Mouse (Mus musculus): Measurements from ENCODE around the gene Cplane1. TPM values are rescaled to one million over a fixed set of nuclear protein-coding genes. Genes with fewer than 3 reads are reported as not detected.
"Not testable (repeated sequence)": the region's sequence is repeated elsewhere in the genome, so short reads cannot be mapped to it uniquely, and the experiment has no call there.

The Cplane1 gene
- polyA plus RNA-seq, 1 experiment from 2014 or later, result 15.3 TPM

DNA sequence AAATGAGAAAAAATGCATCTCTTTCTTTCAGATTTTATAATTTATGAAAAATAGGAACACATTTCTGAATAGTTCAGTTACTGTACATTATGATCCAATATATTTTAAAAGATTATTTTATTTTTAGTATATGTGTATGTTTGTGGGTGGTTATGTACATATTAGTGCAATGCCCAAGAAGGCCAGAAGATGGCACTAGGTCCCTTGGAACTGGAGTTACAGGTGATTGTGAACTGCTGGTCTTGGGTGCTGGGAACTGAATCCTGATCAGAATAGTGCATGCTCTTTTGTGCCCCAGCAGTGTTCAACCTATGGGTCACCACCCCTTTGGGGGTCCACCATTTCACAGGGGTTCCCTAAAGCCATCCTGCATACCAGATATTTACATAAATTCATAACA, 31.4 kb downstream of the Cplane1 start:
- H3K27me3 ChIP-seq (ENCODE audit: control insufficient read depth, insufficient read depth, low read depth, low read length), result no peaks in the 10 kb centered on the region

GRCm38 (mm10) chr15:8208362-8208761, 39.5 kb downstream of the Cplane1 start:
- WGBS, result 97% methylated on average over 6 of the region's 6 CpGs
- Histone ChIP-seq H3K4me2 (ENCODE audit: low read length) (no peak overlapping the region), H3K9me3 (replicated peaks; ENCODE audit: control insufficient read depth, low read length, poor library complexity, severe bottlenecking) (no peaks in the 10 kb centered on the region), H3K27ac (ENCODE audit: low read length) (no peak overlapping the region), H3K9ac (ENCODE audit: low read depth, low read length) (no peak overlapping the region), H3K27me3 (ENCODE audit: control insufficient read depth, insufficient read depth, low read depth, low read length) (no peaks in the 10 kb centered on the region), H3K4me1 (ENCODE audit: control insufficient read depth, insufficient read depth, low read length) (no peaks in the 10 kb centered on the region), H3K4me3 (ENCODE audit: low read depth, low read length) (no peak overlapping the region), H3K36me3 (ENCODE audit: control insufficient read depth, insufficient read depth, low read length) (peaks cover 36% of the 10 kb centered on the region)
- no peak for ATAC-seq

More for the DNA sequence above, 31.4 kb downstream of the Cplane1 start:
- Histone ChIP-seq H3K4me3 (ENCODE audit: low read depth, low read length) (no peak overlapping the region), H3K9ac (ENCODE audit: low read depth, low read length) (no peak overlapping the region), H3K27ac (ENCODE audit: low read length) (no peak overlapping the region), H3K9me3 (replicated peaks; ENCODE audit: control insufficient read depth, low read length, poor library complexity, severe bottlenecking) (no peaks in the 10 kb centered on the region), H3K4me2 (ENCODE audit: low read length) (no peak overlapping the region), H3K4me1 (ENCODE audit: control insufficient read depth, insufficient read depth, low read length) (no peaks in the 10 kb centered on the region), H3K36me3 (ENCODE audit: control insufficient read depth, insufficient read depth, low read length) (peaks cover 48% of the 10 kb centered on the region)
- ATAC-seq, result no peak

DNA sequence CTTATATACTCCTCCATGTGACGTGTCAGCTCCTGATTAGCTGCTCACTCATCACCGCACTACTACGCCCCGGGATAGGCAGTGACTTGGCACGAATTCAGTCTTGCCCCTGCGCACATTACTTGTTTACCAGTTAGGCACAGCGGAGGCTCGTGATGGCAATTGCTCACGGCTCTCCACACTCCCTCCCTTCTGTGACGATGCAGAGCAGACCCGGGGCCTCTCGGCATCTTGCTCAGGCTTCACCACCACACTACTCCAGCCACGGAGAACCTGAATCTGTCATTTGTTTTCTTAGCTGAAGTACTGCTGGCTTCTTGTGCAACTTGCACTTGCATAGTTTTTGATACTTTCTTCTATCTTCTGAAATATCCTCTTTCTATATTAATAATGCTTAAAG, 45.9 kb downstream of the Cplane1 start:
- Histone ChIP-seq H3K4me3 (ENCODE audit: low read depth, low read length) (no peak overlapping the region), H3K4me2 (ENCODE audit: low read length) (no peak overlapping the region), H3K27ac (ENCODE audit: low read length) (no peak overlapping the region), H3K36me3 (ENCODE audit: control insufficient read depth, insufficient read depth, low read length) (peaks cover 42% of the 10 kb centered on the region), H3K9me3 (replicated peaks; ENCODE audit: control insufficient read depth, low read length, poor library complexity, severe bottlenecking) (no peaks in the 10 kb centered on the region), H3K27me3 (ENCODE audit: control insufficient read depth, insufficient read depth, low read depth, low read length) (no peaks in the 10 kb centered on the region), H3K9ac (ENCODE audit: low read depth, low read length) (no peak overlapping the region), H3K4me1 (ENCODE audit: control insufficient read depth, insufficient read depth, low read length) (no peaks in the 10 kb centered on the region)
- 96% methylated on average over 13 of the region's 13 CpGs for WGBS
- ATAC-seq, result no peak

- not testable (repeated sequence) for H3K4me1 ChIP-seq (ENCODE audit: control insufficient read depth, insufficient read depth, low read length); ATAC-seq; H3K9ac ChIP-seq (ENCODE audit: low read depth, low read length); H3K9me3 ChIP-seq (replicated peaks; ENCODE audit: control insufficient read depth, low read length, poor library complexity, severe bottlenecking); H3K27ac ChIP-seq (ENCODE audit: low read length); H3K4me2 ChIP-seq (ENCODE audit: low read length); H3K27me3 ChIP-seq (ENCODE audit: control insufficient read depth, insufficient read depth, low read depth, low read length); H3K4me3 ChIP-seq (ENCODE audit: low read depth, low read length)
- WGBS, result 93% methylated on average over 1 of the region's 1 CpGs
- peaks cover 58% of the 10 kb centered on the region for H3K36me3 ChIP-seq (ENCODE audit: control insufficient read depth, insufficient read depth, low read length)
Measured at GRCm38 (mm10) chr15:8234167-8234566, 65.3 kb downstream of the Cplane1 start.

DNA sequence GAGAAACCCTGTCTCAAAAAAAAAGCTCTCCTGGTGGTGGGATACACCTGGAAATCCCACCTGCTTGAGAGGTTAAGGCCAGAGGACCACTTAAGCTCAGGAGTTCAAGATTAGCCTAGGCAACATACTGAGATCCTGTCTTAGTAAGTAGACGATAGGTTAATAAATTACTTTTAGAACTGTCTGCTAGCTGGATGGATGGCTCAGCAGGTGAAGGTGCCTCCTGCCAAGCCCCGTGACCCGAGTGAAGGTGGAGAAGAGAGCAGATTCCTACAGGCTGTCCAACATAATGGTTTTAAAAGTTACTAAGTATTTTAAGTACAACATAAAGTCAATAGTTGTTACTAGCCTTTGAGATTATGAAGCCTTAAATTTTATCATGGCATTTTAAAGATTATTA, 97.0 kb downstream of the Cplane1 start:
- H3K27ac ChIP-seq (ENCODE audit: low read length), result no peak overlapping the region
- no peak overlapping the region for H3K9ac ChIP-seq (ENCODE audit: low read depth, low read length)
- no peaks in the 10 kb centered on the region for H3K4me1 ChIP-seq (ENCODE audit: control insufficient read depth, insufficient read depth, low read length)
- H3K27me3 ChIP-seq (ENCODE audit: control insufficient read depth, insufficient read depth, low read depth, low read length), result no peaks in the 10 kb centered on the region
- peaks cover 56% of the 10 kb centered on the region for H3K36me3 ChIP-seq (ENCODE audit: control insufficient read depth, insufficient read depth, low read length)
- WGBS, result 99% methylated on average over 3 of the region's 3 CpGs
- ATAC-seq, result no peak
- H3K4me3 ChIP-seq (ENCODE audit: low read depth, low read length), result no peak overlapping the region
- no peak overlapping the region for H3K4me2 ChIP-seq (ENCODE audit: low read length)
- H3K9me3 ChIP-seq (replicated peaks; ENCODE audit: control insufficient read depth, low read length, poor library complexity, severe bottlenecking), result no peaks in the 10 kb centered on the region

DNA sequence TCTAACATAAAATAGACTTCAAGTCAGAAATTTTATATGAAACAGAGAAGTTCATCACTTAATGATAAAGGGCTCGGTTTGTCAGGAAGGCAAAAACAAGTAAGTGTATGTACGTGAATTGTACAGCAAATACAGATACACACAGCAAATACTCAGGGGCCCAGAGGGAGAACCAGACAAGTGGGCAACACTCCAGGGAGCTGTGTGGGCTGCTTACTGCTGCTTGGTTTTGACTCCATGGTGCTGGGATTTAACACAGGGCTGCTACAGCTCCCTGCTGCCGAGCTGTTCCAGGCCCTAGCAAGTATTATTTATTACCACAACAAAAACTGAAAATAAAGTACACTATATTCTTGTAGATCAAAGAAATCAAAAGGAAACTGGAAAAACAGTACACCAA, 98.3 kb downstream of the Cplane1 start:
- Histone ChIP-seq H3K27ac (ENCODE audit: low read length) (no peak overlapping the region), H3K36me3 (ENCODE audit: control insufficient read depth, insufficient read depth, low read length) (peaks cover 61% of the 10 kb centered on the region), H3K4me3 (ENCODE audit: low read depth, low read length) (no peak overlapping the region), H3K4me1 (ENCODE audit: control insufficient read depth, insufficient read depth, low read length) (no peaks in the 10 kb centered on the region), H3K9ac (ENCODE audit: low read depth, low read length) (no peak overlapping the region), H3K27me3 (ENCODE audit: control insufficient read depth, insufficient read depth, low read depth, low read length) (no peaks in the 10 kb centered on the region), H3K9me3 (replicated peaks; ENCODE audit: control insufficient read depth, low read length, poor library complexity, severe bottlenecking) (no peaks in the 10 kb centered on the region), H3K4me2 (ENCODE audit: low read length) (no peak overlapping the region)
- WGBS, result 100% methylated on average over 3 of the region's 3 CpGs
- no peak for ATAC-seq

- Histone ChIP-seq H3K27ac (ENCODE audit: low read length) (no peak overlapping the region), H3K27me3 (ENCODE audit: control insufficient read depth, insufficient read depth, low read depth, low read length) (no peaks in the 10 kb centered on the region), H3K9me3 (replicated peaks; ENCODE audit: control insufficient read depth, low read length, poor library complexity, severe bottlenecking) (no peaks in the 10 kb centered on the region), H3K9ac (ENCODE audit: low read depth, low read length) (no peak overlapping the region), H3K4me2 (ENCODE audit: low read length) (no peak overlapping the region), H3K4me1 (ENCODE audit: control insufficient read depth, insufficient read depth, low read length) (no peaks in the 10 kb centered on the region), H3K4me3 (ENCODE audit: low read depth, low read length) (no peak overlapping the region), H3K36me3 (ENCODE audit: control insufficient read depth, insufficient read depth, low read length) (peaks cover 61% of the 10 kb centered on the region)
- ATAC-seq, result no peak
- WGBS, result 93% methylated on average over 8 of the region's 8 CpGs
Measured at GRCm38 (mm10) chr15:8268231-8268630, 99.3 kb downstream of the Cplane1 start.

DNA sequence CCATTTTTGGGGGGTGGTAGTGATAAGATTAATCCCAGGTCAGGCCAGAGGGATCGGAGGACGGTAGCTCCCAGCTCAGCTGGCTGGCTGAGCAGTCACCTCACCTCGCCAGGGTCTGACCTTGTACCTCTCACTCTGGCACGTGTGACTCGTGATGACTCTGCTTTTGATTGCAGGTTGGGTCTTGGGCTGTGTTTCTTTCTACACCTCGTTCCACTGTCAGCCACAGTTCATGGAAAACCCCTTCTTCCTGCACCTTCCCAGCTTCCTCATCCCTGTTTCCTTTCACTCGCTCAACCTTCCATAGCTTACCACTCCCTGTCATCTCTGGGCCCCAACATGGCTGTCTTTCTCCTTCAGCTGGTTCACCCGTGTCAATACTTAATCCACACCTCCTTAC, 103.0 kb downstream of the Cplane1 start:
- no peak for ATAC-seq
- WGBS, result 91% methylated on average over 8 of the region's 8 CpGs

GRCm38 (mm10) chr15:8277916-8278315, 109.0 kb downstream of the Cplane1 start:
- H3K36me3 ChIP-seq (ENCODE audit: control insufficient read depth, insufficient read depth, low read length); H3K4me2 ChIP-seq (ENCODE audit: low read length); H3K27me3 ChIP-seq (ENCODE audit: control insufficient read depth, insufficient read depth, low read depth, low read length); H3K4me1 ChIP-seq (ENCODE audit: control insufficient read depth, insufficient read depth, low read length); ATAC-seq; H3K9me3 ChIP-seq (replicated peaks; ENCODE audit: control insufficient read depth, low read length, poor library complexity, severe bottlenecking); H3K4me3 ChIP-seq (ENCODE audit: low read depth, low read length); H3K9ac ChIP-seq (ENCODE audit: low read depth, low read length); H3K27ac ChIP-seq (ENCODE audit: low read length): not testable (repeated sequence)
- 95% methylated on average over 4 of the region's 4 CpGs for WGBS

More for the DNA sequence above, 103.0 kb downstream of the Cplane1 start:
- H3K9me3 ChIP-seq (replicated peaks; ENCODE audit: control insufficient read depth, low read length, poor library complexity, severe bottlenecking), result no peaks in the 10 kb centered on the region
- no peaks in the 10 kb centered on the region for H3K4me1 ChIP-seq (ENCODE audit: control insufficient read depth, insufficient read depth, low read length)
- H3K9ac ChIP-seq (ENCODE audit: low read depth, low read length), result no peak overlapping the region
- peaks cover 44% of the 10 kb centered on the region for H3K36me3 ChIP-seq (ENCODE audit: control insufficient read depth, insufficient read depth, low read length)
- no peak overlapping the region for H3K4me2 ChIP-seq (ENCODE audit: low read length)
- no peak overlapping the region for H3K27ac ChIP-seq (ENCODE audit: low read length)
- no peaks in the 10 kb centered on the region for H3K27me3 ChIP-seq (ENCODE audit: control insufficient read depth, insufficient read depth, low read depth, low read length)
- no peak overlapping the region for H3K4me3 ChIP-seq (ENCODE audit: low read depth, low read length)

- Histone ChIP-seq H3K4me3 (ENCODE audit: low read depth, low read length) (peak overlapping the region; percentile 28), H3K4me1 (ENCODE audit: control insufficient read depth, insufficient read depth, low read length) (no peaks in the 10 kb centered on the region), H3K27me3 (ENCODE audit: control insufficient read depth, insufficient read depth, low read depth, low read length) (no peaks in the 10 kb centered on the region), H3K4me2 (ENCODE audit: low read length) (peak overlapping the region; percentile 54), H3K36me3 (ENCODE audit: control insufficient read depth, insufficient read depth, low read length) (no peaks in the 10 kb centered on the region), H3K9me3 (replicated peaks; ENCODE audit: control insufficient read depth, low read length, poor library complexity, severe bottlenecking) (no peaks in the 10 kb centered on the region), H3K9ac (ENCODE audit: low read depth, low read length) (no peak overlapping the region), H3K27ac (ENCODE audit: low read length) (no peak overlapping the region)
- 25% methylated on average over 11 of the region's 17 CpGs for WGBS
- no peak for ATAC-seq
Measured at GRCm38 (mm10) chr15:8279320-8279779, 110.4 kb downstream of the Cplane1 start.

Measured in midbrain, embryonic 16.5 days (tissue).